Mouse (Mus musculus) midbrain, embryonic 10.5 days (tissue): ENCODE measurements at regions not wholly inside any gene's neighbourhood (a gene's known extent, or its start where the extent isn't known, plus 50 kb on each side); places are given as distances from the start of the nearest gene placed in this dataset.

Experiments
- DNase-seq: peaks from one replicate; pipeline ENCODE4 v3.0.0-alpha.2; 2017; ENCODE audit warnings: low spot score
- H3K27ac ChIP-seq: fragments of 300-500 bp; sonication (generic); replicated peaks from 2 replicates; pipeline ENCODE4 v1.5.1; 2016; ENCODE audit warnings: mild to moderate bottlenecking
- H3K27me3 ChIP-seq: fragments of 300-500 bp; sonication (generic); 2 replicates; pipeline ENCODE4 v1.6.1; 2016; ENCODE audit warnings: low read depth, mild to moderate bottlenecking; ENCODE audit not compliant: poor library complexity, severe bottlenecking
- H3K36me3 ChIP-seq: fragments of 300-500 bp; sonication (generic); 2 replicates; pipeline ENCODE4 v1.6.1; 2016; ENCODE audit warnings: mild to moderate bottlenecking, moderate library complexity
- H3K4me1 ChIP-seq: fragments of 300-500 bp; sonication (generic); 2 replicates; pipeline ENCODE4 v1.6.1; 2016
- H3K4me3 ChIP-seq: fragments of 300-500 bp; sonication (generic); 2 replicates; pipeline ENCODE4 v1.5.1; 2016; ENCODE audit warnings: mild to moderate bottlenecking, moderate library complexity
- H3K9me3 ChIP-seq: fragments of 300-500 bp; sonication (generic); replicated peaks from 2 replicates; pipeline ENCODE4 v1.6.1; 2016; ENCODE audit warnings: mild to moderate bottlenecking
- WGBS: fragments of 180-500 bp; shearing (Covaris S2); methylation state at CpG from one replicate; pipeline ENCODE4 v1.1.7; 2016; 5-methylcytosine and 5-hydroxymethylcytosine counted together

DNA sequence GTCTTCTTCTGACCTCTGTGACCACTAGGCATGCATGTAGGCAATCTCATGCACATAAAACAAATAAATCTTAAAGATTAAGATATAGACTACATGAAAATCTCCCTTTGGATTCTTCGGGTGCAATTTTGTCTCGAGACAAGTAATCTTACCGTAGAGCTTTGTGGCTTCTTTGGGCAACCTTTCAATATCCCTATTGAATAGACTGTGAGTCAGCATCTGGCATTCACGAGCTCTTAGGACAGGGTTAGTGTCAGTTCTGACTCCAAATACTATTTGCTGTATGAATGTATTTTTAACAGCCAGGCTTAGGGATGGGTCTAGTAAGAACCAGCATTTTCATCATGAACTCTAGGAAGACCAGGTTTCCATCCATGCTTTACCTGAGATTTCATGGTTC, 208.7 kb upstream of the Pik3r1 start:
- Histone ChIP-seq H3K36me3 (no peaks in the 10 kb centered on the region), H3K9me3 (no peaks in the 10 kb centered on the region), H3K27me3 (no peaks in the 10 kb centered on the region), H3K4me3 (no peak overlapping the region), H3K4me1 (no peaks in the 10 kb centered on the region), H3K27ac (no peak overlapping the region)
- DNase-seq, result no peak
- 93% methylated on average over 4 of the region's 4 CpGs for WGBS

DNA sequence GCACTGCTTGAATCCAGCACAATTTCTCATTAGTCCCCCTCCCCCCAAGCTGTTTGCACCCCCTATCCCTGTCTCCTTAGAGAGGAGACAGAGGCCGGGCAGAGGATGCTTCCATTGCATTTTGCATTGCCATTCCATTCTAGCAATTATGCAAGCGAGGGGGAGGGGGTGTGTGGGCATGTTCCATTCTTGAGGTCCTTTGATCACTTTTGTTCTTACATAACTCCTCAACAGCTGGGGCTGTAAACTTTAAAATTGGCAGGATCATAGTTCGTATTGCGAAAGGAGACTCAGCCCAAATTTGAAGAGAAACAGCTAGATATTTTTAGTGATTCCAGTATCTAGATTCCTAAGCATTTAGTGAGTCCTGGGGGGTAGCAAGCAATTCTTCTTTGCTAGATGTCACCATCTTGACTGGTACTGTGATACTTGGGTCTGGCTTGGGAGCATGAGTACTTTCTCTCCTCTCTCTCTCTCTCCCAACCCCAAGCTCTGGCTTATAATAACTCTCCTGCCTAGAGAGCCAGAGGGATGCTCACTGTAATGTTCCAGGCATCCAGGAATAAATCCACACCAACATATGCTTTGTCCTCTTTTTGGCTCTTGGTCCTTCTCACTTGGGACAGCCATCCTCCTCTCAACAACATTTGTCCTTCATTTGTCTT, 212.3 kb upstream of the Pik3r1 start:
- no peak overlapping the region for H3K27ac ChIP-seq
- H3K4me3 ChIP-seq, result no peak overlapping the region
- DNase-seq, result no peak
- H3K27me3 ChIP-seq, result no peaks in the 10 kb centered on the region
- H3K9me3 ChIP-seq, result no peaks in the 10 kb centered on the region; the same call in 1 of the 2 replicates
- WGBS, result 84% methylated on average over 4 of the region's 4 CpGs
- no peaks in the 10 kb centered on the region for H3K36me3 ChIP-seq
- no peaks in the 10 kb centered on the region for H3K4me1 ChIP-seq

DNA sequence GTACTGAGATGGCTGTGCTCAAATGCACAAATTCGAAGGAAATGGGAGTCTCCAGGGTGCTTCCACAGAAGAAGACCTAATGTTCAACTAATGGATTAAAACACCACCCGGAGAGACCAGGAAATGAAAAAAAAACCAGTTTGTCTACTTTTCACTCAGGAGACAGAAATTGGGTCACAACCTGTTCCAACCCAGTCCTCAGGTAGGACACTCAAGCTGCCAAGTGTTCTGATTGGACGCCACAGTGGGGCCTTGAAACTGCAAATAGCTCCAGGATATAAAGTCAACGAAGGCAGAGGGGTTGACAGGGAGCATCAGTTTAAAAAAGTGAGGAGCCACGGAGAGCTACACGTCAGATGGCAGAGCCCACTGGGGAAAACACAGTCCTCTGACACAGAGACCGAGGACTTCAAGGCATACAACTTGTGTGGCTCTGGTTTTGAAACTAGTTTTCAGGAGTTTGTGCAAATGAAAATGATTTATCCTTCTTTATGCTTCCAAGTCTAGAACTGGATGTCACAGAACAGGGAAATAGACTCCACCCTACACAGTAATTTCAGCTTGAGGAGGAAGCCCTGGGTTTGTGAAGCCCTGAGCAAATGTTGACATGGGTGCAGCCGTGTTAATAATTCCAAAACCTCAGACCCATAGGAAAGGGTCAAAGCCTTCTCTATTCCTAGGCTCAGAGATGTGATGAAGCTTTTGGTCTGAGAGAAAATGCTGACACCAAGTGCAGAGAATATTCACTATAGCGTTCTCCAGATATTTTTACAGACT, 220.8 kb upstream of the Pik3r1 start:
- Histone ChIP-seq H3K27me3 (no peaks in the 10 kb centered on the region), H3K36me3 (no peaks in the 10 kb centered on the region), H3K9me3 (no peaks in the 10 kb centered on the region), H3K4me1 (no peaks in the 10 kb centered on the region), H3K27ac (no peak overlapping the region), H3K4me3 (no peak overlapping the region)
- no peak for DNase-seq
- 87% methylated on average over 9 of the region's 9 CpGs for WGBS

DNA sequence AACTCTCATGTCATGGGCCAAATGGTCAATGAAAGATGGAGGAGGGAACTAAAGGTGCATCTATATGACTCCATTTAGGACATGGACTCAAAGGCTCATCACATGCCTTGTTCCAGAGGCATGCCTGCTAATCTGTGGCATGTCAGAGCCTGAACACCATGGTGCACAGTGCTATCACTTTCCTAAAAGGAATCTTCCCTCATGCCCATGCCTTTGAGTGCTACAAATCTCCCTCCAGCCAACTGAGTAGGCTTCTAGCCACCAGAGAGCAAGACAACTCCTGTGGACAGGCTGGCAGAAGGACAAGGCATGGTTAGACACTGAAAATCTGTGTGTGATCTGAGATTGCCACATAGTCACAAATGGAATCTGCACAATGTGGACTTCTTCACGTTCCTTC, 223.7 kb upstream of the Pik3r1 start:
- no peaks in the 10 kb centered on the region for H3K27me3 ChIP-seq
- H3K36me3 ChIP-seq, result no peaks in the 10 kb centered on the region
- no peak overlapping the region for H3K27ac ChIP-seq
- H3K4me3 ChIP-seq, result no peak overlapping the region
- H3K4me1 ChIP-seq, result no peaks in the 10 kb centered on the region
- WGBS, result 87% methylated on average over 1 of the region's 1 CpGs
- no peaks in the 10 kb centered on the region for H3K9me3 ChIP-seq
- DNase-seq, result no peak

DNA sequence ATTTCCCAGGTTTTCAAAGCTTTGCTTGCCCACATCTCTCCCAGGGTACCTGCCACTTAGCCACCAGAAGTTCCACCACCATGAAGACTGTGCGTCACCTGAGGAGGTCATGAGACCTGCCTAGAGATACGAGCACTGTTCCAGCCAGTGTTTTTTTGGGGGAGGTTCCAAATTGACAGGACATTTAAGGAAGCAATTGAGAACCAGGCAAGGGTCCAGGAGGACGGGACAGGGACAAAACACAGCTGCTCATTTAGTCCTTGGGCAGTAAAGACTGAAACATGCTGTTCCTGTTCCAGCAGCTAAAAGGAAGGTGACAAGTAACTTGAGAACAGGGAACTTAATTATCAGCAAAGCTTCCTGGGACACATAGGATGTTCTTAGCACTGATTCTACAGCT, 226.8 kb upstream of the Pik3r1 start:
- no peak overlapping the region for H3K27ac ChIP-seq
- 77% methylated on average over 3 of the region's 3 CpGs for WGBS
- H3K4me1 ChIP-seq, result no peaks in the 10 kb centered on the region
- H3K4me3 ChIP-seq, result no peak overlapping the region
- no peaks in the 10 kb centered on the region for H3K9me3 ChIP-seq
- no peak for DNase-seq
- H3K36me3 ChIP-seq, result no peaks in the 10 kb centered on the region
- no peaks in the 10 kb centered on the region for H3K27me3 ChIP-seq

DNA sequence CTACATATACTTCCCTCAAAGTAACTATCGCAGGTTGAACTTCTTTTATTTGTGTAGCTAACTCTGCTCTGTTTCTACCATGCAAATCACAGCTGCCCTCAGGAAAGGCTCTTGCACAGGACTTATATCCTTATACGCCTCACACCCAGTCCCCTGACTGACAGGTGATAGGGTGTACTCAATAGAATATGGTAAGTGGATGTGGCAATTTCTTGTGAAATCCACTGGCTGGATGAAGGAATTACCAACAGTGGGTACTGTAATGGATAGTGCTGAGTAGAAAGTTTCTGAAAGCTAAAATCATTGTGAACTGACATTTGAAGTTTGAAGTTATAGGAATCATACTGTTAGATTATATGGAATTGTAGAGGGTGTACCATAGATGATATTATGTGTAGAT, 227.5 kb upstream of the Pik3r1 start:
- H3K9me3 ChIP-seq, result no peaks in the 10 kb centered on the region
- H3K4me1 ChIP-seq, result no peaks in the 10 kb centered on the region
- no peak overlapping the region for H3K27ac ChIP-seq
- no peak overlapping the region for H3K4me3 ChIP-seq
- WGBS, result 91% methylated on average over 2 of the region's 2 CpGs
- H3K36me3 ChIP-seq, result no peaks in the 10 kb centered on the region
- DNase-seq, result no peak
- no peaks in the 10 kb centered on the region for H3K27me3 ChIP-seq

DNA sequence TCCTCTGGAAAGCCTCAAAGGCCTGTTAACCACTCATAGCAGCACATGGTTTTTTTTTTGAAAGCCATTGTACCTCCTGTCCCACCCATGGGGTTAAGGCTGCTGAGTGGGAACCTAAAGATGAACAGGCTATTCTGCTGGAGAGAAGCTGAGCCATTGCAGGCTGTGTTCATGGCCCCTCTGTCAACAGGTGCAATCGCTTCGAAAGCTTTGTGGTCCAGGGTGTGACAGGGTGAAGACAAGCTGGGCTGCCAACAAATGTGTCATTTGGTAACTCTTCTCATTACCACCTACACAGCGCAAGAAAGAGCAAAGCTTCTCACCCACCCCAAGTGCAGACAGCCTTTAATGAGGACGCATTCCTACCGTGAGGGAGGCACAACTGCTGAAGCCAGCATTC, 228.1 kb upstream of the Pik3r1 start:
- Histone ChIP-seq H3K4me1 (no peaks in the 10 kb centered on the region), H3K4me3 (no peak overlapping the region), H3K9me3 (no peaks in the 10 kb centered on the region), H3K27me3 (no peaks in the 10 kb centered on the region), H3K27ac (no peak overlapping the region), H3K36me3 (no peaks in the 10 kb centered on the region)
- DNase-seq, result no peak
- WGBS, result 86% methylated on average over 5 of the region's 5 CpGs

DNA sequence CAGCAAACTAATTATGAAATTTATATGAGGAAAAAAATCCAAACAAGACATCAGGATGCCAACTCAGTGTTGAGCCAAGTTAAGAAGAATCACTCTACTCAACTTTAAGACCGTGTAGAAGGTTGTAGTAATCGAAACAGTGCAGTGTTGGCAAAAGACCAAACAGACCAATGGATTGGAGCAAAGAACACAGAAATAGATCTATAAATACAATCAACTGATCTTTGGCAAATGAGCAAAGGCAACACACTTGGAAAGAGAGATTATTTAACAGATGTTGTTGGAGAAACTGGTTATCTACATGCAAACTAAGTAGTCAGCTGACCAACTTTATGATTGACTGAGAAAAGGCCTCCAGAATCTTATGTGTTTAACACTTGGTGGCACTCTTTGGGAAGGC, 229.4 kb upstream of the Pik3r1 start:
- no peaks in the 10 kb centered on the region for H3K27me3 ChIP-seq
- H3K27ac ChIP-seq, result no peak overlapping the region
- no peaks in the 10 kb centered on the region for H3K4me1 ChIP-seq
- no peaks in the 10 kb centered on the region for H3K9me3 ChIP-seq
- no peaks in the 10 kb centered on the region for H3K36me3 ChIP-seq
- no peak overlapping the region for H3K4me3 ChIP-seq
- WGBS, result 94% methylated on average over 2 of the region's 2 CpGs
- no peak for DNase-seq

DNA sequence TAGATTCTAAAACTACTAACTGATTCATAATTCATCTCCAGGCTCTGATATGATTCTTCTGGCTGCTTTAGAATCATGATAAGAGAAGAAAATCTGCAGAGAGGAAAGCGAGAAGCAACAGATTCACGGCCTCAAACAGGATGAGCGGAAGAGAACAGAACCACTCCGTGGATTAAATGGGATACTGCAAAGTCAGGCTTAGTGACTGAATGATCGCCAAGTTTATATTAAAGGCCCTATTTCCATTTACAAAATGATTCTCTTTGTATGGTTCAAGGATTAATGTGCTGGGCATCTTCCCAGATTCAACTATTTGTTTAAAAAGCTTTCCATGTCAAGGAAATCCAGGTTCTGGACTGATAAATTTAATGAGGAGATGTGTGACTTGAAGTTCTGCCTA, 238.5 kb upstream of the Pik3r1 start:
- Histone ChIP-seq H3K4me1 (no peaks in the 10 kb centered on the region), H3K27me3 (no peaks in the 10 kb centered on the region), H3K4me3 (no peak overlapping the region), H3K27ac (no peak overlapping the region), H3K36me3 (no peaks in the 10 kb centered on the region), H3K9me3 (no peaks in the 10 kb centered on the region)
- 94% methylated on average over 5 of the region's 5 CpGs for WGBS
- no peak for DNase-seq

DNA sequence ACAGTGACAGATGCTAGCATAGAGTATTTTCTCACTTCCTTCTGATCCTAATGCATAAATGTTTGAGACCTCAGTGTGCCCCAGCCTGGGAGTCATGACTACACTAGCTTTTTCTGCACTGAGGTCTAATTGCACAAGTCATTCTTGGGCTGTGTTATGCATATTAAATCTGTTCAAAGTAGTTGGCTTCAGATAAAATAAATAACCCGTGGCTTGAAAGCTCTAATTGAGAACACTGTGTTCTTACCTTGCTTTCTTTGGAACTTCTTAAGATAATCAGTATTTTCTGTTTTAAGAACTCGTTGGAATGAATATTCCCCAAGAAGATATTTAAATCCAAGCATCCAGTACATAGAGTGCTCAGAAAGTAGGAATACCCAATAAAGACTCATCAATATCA, 243.9 kb upstream of the Pik3r1 start:
- no peak for DNase-seq
- Histone ChIP-seq H3K4me3 (no peak overlapping the region), H3K27me3 (no peaks in the 10 kb centered on the region), H3K36me3 (no peaks in the 10 kb centered on the region), H3K27ac (no peak overlapping the region), H3K4me1 (no peaks in the 10 kb centered on the region), H3K9me3 (no peaks in the 10 kb centered on the region)
- WGBS, result 86% methylated on average over 2 of the region's 2 CpGs

DNA sequence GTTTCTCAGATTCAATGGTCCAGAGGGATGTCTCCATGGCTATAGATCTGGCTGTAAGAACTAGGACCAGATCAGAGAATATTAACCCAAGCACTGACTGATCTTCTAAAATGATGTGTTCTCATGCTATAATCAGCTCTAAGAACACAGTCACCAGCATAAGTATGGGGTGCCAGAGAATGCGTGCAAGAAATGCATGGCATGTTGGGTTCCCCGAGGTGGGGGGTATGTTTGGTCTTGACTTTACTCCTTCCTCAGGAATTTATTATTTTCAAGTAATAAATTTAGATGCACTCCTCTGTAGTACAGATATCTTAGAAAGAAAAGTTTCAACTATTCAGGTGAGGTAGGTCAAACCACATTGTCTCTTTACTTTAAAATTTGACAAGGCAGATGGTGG, 246.5 kb upstream of the Pik3r1 start:
- Histone ChIP-seq H3K4me3 (no peak overlapping the region), H3K27me3 (no peaks in the 10 kb centered on the region), H3K36me3 (no peaks in the 10 kb centered on the region), H3K27ac (no peak overlapping the region), H3K4me1 (no peaks in the 10 kb centered on the region), H3K9me3 (no peaks in the 10 kb centered on the region)
- no peak for DNase-seq
- 94% methylated on average over 2 of the region's 2 CpGs for WGBS

DNA sequence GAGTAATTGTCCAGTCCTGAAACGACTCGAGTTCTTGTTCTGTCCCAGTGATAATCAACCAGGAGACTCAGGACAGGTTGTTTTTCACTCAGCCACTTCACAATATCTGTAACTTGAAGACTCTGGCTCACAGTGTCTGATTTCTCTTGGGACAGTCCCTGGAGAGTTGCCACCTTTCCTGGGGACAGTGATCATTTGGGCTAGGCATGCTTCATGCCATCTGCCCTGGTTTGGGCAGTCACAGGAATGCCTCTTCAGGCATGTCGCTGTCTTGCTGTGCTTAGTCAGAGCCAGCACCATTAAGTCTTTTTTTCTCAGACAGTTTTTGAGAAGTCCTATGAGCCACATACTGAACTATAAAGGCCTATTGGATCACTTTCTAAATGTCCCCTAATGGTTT, 246.9 kb upstream of the Pik3r1 start:
- Histone ChIP-seq H3K27ac (no peak overlapping the region), H3K27me3 (no peaks in the 10 kb centered on the region), H3K9me3 (no peaks in the 10 kb centered on the region), H3K4me1 (no peaks in the 10 kb centered on the region), H3K4me3 (no peak overlapping the region), H3K36me3 (no peaks in the 10 kb centered on the region)
- WGBS, result 91% methylated on average over 3 of the region's 3 CpGs
- DNase-seq, result no peak

DNA sequence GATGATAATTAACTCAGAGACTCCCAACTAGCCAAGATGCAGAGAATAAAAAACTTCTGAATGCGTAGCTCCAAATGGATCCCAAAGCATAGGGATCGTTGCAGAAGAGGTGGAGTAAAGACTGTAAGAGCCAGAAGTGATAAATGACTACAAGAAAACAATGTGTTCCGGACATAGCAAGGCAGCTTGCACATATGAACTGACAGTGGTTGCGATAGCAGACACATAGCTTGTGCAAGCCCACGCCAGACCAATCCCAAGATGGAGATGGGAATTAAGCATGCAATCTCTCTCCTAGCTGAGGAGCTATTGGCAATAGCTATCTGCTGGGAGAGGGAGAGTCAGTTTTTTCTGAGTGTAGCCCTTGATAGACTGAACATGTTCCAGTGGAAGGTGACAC, 248.5 kb upstream of the Pik3r1 start:
- Histone ChIP-seq H3K4me3 (no peak overlapping the region), H3K36me3 (no peaks in the 10 kb centered on the region), H3K4me1 (no peaks in the 10 kb centered on the region), H3K27ac (no peak overlapping the region), H3K9me3 (no peaks in the 10 kb centered on the region), H3K27me3 (no peaks in the 10 kb centered on the region)
- DNase-seq, result no peak
- WGBS, result 93% methylated on average over 5 of the region's 5 CpGs
